Mouse (Mus musculus) megakaryocyte, embryonic 14.5 days (primary cell): ENCODE results near the gene Pygm.

ENCODE experiments used
- FLI1 ChIP-seq: IDR thresholded peaks from 2 replicates; pipeline ENCODE4 v1.6.1; 2012; ENCODE audit warnings: low read length, inconsistent platforms, mixed read lengths
- GATA1 ChIP-seq: IDR thresholded peaks from 3 replicates; pipeline ENCODE4 v1.6.1; 2012; ENCODE audit warnings: mixed read lengths, low read length, inconsistent platforms, borderline replicate concordance

DNA sequence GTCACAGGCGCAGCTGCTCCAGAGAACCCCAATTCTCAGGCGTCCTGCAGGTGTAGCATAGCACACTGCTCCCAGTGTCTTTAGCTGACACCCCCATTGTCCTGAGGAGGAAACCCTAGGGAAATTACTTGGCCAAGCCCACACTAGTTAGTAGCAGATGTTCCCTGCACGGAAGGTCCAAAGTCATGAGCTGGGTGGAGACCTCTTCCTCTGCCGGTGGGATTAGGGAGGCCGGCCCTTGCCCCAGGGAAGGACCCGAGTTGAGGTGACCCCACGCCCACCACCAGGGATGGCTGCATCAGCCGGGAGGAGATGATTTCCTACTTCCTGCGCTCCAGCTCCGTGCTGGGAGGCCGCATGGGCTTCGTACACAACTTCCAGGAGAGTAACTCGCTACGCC, 28.6 kb downstream of the Pygm start:
- TF ChIP-seq GATA1: no peak
- no peak for TF ChIP-seq FLI1
